Mouse (Mus musculus): ENCODE results near the gene Tbc1d5. TPM values are rescaled to one million over a fixed set of nuclear protein-coding genes. Genes with fewer than 3 reads are reported as not detected.

The Tbc1d5 gene
- polyA plus RNA-seq (2014; fragmentation: Nextera tagmentation; extraction: Ambion mirVana), result 11.3 TPM in 2 replicates

DNA sequence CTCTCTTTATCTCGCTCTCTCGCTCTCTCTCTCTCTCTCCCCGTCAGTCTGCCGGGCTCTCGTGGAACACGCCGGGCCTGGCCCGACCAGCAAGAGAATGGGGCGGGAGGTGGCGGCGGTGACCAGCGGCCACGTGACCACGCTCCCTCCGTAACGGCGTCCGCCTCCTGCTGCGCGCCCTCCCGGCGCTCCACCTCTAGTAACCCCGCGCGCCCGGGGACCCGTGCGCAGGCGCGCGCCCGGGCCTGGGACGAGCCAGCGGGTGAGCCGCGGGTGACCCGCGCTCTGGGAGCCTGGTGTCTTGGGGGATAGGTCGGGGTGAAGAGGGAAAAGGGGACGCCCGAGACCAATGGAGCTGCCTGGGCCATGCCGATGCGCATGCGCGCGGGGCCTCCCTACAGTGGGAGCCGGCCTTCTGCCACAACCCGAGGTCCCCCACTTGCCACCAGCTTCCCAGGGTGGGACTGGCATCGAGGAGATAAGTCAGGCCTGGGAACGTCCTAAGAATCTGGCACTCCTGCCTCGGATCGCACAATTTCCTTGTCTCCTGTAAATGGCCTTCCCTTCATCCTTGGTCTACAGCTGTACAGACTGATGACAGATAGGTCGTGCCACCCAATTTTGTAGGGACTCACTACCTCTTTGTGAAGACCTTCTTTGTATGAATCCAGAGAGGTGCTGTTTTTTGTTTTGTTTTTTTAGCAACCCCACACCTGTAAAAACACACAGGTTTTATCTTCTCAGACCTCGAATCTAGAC lies at the start of gene Tbc1d5:
Gene Tbc1d5 (minus strand): TSS at position 158 of the 759 bp plus-strand sequence.
- H3K9ac ChIP-seq (ENCODE audit: low read depth, low read length), result peak within 1 kb of the TSS; percentile 99
- peak within 1 kb of the TSS; percentile 87 for H3K4me3 ChIP-seq (ENCODE audit: low read depth, low read length)
- H3K27me3 ChIP-seq (replicated peaks; ENCODE audit: control insufficient read depth, insufficient read depth, low read length), result no peaks in the 10 kb centered on the region
- ATAC-seq (replicated peaks; ENCODE audit: low FRiP score) (peak; percentile 97), DNase-seq (ENCODE audit: low spot score) (peak; percentile 94)
- 2% methylated on average over 54 of the region's 54 CpGs for WGBS
- no peaks in the 10 kb centered on the region for H3K36me3 ChIP-seq (ENCODE audit: control insufficient read depth, insufficient read depth, low read length)
- H3K9me3 ChIP-seq (ENCODE audit: control insufficient read depth, low read length), result no peaks in the 10 kb centered on the region
- H3K27ac ChIP-seq (ENCODE audit: low read depth, low read length), result peak within 1 kb of the TSS; percentile 98
- peak within 1 kb of the TSS; percentile 83 for H3K4me2 ChIP-seq
- no peaks in the 10 kb centered on the region for H3K4me1 ChIP-seq (replicated peaks; ENCODE audit: control insufficient read depth, insufficient read depth, low read length)

DNA sequence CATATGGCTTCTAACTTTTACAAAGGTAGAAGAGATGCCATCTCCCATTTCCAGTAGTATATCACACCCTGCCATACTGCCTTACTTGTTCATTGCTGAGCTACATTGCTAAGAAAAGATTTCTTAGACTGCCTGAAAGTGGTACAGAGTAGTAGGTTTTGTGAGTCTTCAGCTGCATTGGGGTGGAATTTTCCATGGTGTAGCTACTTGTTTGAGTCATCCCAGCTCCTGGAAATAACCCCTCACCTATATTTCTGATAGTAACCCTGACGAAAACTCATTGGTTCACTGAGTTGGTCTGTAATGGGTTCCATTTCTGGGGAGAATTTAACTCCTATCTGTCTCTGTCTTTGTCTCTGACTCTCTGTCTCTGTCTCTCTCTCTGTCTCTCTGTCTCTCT lies 46.9 kb upstream of the Tbc1d5 start:
- Histone ChIP-seq H3K4me2 (no peak overlapping the region), H3K27me3 (replicated peaks; ENCODE audit: control insufficient read depth, insufficient read depth, low read length) (no peaks in the 10 kb centered on the region), H3K27ac (ENCODE audit: low read depth, low read length) (no peak overlapping the region), H3K4me1 (replicated peaks; ENCODE audit: control insufficient read depth, insufficient read depth, low read length) (no peaks in the 10 kb centered on the region), H3K9ac (ENCODE audit: low read depth, low read length) (no peak overlapping the region), H3K9me3 (ENCODE audit: control insufficient read depth, low read length) (no peaks in the 10 kb centered on the region), H3K4me3 (ENCODE audit: low read depth, low read length) (no peak overlapping the region), H3K36me3 (ENCODE audit: control insufficient read depth, insufficient read depth, low read length) (no peaks in the 10 kb centered on the region)
- WGBS, result 77% methylated on average over 1 of the region's 1 CpGs
- no peak for DNase-seq (ENCODE audit: low spot score)
- no peak for ATAC-seq (replicated peaks; ENCODE audit: low FRiP score)

GRCm38 (mm10) chr17:51223152-51223551 lies 44.0 kb upstream of the Tbc1d5 start:
- no peak overlapping the region for H3K4me3 ChIP-seq (ENCODE audit: low read depth, low read length)
- DNase-seq (ENCODE audit: low spot score) (no peak), ATAC-seq (replicated peaks; ENCODE audit: low FRiP score) (no peak)
- H3K4me2 ChIP-seq, result no peak overlapping the region
- H3K9me3 ChIP-seq (ENCODE audit: control insufficient read depth, low read length), result no peaks in the 10 kb centered on the region
- no peak overlapping the region for H3K27ac ChIP-seq (ENCODE audit: low read depth, low read length)
- H3K27me3 ChIP-seq (replicated peaks; ENCODE audit: control insufficient read depth, insufficient read depth, low read length), result no peaks in the 10 kb centered on the region
- no peak overlapping the region for H3K9ac ChIP-seq (ENCODE audit: low read depth, low read length)
- H3K36me3 ChIP-seq (ENCODE audit: control insufficient read depth, insufficient read depth, low read length), result no peaks in the 10 kb centered on the region
- 50% methylated on average over 4 of the region's 4 CpGs for WGBS
- H3K4me1 ChIP-seq (replicated peaks; ENCODE audit: control insufficient read depth, insufficient read depth, low read length), result no peaks in the 10 kb centered on the region

DNA sequence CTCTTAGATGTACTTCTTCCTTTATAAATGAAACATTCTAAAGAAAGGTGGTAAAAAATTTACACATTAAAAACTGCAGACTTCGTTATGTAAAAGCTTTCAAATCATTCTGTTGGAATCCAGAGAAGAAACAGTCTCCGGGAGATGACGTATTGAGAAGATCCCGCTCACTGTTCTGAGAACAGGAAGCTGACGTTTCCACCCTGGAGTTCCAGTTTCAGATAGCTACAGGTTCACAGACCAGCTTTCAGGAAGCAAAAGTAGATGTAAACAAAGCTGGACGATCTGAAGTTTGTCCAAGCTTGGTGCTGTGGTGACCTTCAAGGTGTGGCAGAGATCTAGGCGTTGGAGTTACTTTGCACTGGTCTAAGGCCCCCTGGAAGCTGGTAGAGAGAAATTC lies 41.9 kb upstream of the Tbc1d5 start:
- 53% methylated on average over 7 of the region's 7 CpGs for WGBS
- Histone ChIP-seq H3K27me3 (replicated peaks; ENCODE audit: control insufficient read depth, insufficient read depth, low read length) (no peaks in the 10 kb centered on the region), H3K9me3 (ENCODE audit: control insufficient read depth, low read length) (no peaks in the 10 kb centered on the region), H3K4me1 (replicated peaks; ENCODE audit: control insufficient read depth, insufficient read depth, low read length) (no peaks in the 10 kb centered on the region), H3K4me3 (ENCODE audit: low read depth, low read length) (no peak overlapping the region), H3K36me3 (ENCODE audit: control insufficient read depth, insufficient read depth, low read length) (no peaks in the 10 kb centered on the region), H3K4me2 (no peak overlapping the region), H3K9ac (ENCODE audit: low read depth, low read length) (no peak overlapping the region), H3K27ac (ENCODE audit: low read depth, low read length) (no peak overlapping the region)
- DNase-seq (ENCODE audit: low spot score) (no peak), ATAC-seq (replicated peaks; ENCODE audit: low FRiP score) (no peak)

GRCm38 (mm10) chr17:51219897-51220296 lies 40.7 kb upstream of the Tbc1d5 start:
- Histone ChIP-seq H3K4me3 (ENCODE audit: low read depth, low read length) (no peak overlapping the region), H3K4me2 (no peak overlapping the region), H3K27me3 (replicated peaks; ENCODE audit: control insufficient read depth, insufficient read depth, low read length) (no peaks in the 10 kb centered on the region), H3K9ac (ENCODE audit: low read depth, low read length) (no peak overlapping the region), H3K9me3 (ENCODE audit: control insufficient read depth, low read length) (no peaks in the 10 kb centered on the region), H3K4me1 (replicated peaks; ENCODE audit: control insufficient read depth, insufficient read depth, low read length) (no peaks in the 10 kb centered on the region), H3K27ac (ENCODE audit: low read depth, low read length) (no peak overlapping the region), H3K36me3 (ENCODE audit: control insufficient read depth, insufficient read depth, low read length) (no peaks in the 10 kb centered on the region)
- DNase-seq (ENCODE audit: low spot score), result no peak
- 80% methylated on average over 3 of the region's 3 CpGs for WGBS
- ATAC-seq (replicated peaks; ENCODE audit: low FRiP score), result no peak

GRCm38 (mm10) chr17:51216426-51216825 lies 37.3 kb upstream of the Tbc1d5 start:
- ATAC-seq (replicated peaks; ENCODE audit: low FRiP score) (no peak), DNase-seq (ENCODE audit: low spot score) (no peak)
- H3K9ac ChIP-seq (ENCODE audit: low read depth, low read length), result no peak overlapping the region
- H3K9me3 ChIP-seq (ENCODE audit: control insufficient read depth, low read length), result no peaks in the 10 kb centered on the region
- H3K27ac ChIP-seq (ENCODE audit: low read depth, low read length), result no peak overlapping the region
- H3K36me3 ChIP-seq (ENCODE audit: control insufficient read depth, insufficient read depth, low read length), result no peaks in the 10 kb centered on the region
- H3K4me1 ChIP-seq (replicated peaks; ENCODE audit: control insufficient read depth, insufficient read depth, low read length), result no peaks in the 10 kb centered on the region
- no peak overlapping the region for H3K4me3 ChIP-seq (ENCODE audit: low read depth, low read length)
- H3K27me3 ChIP-seq (replicated peaks; ENCODE audit: control insufficient read depth, insufficient read depth, low read length), result no peaks in the 10 kb centered on the region
- 87% methylated on average over 6 of the region's 6 CpGs for WGBS
- H3K4me2 ChIP-seq, result no peak overlapping the region

GRCm38 (mm10) chr17:51209565-51209964 lies 30.4 kb upstream of the Tbc1d5 start:
- no peak overlapping the region for H3K4me2 ChIP-seq
- 71% methylated on average over 2 of the region's 2 CpGs for WGBS
- H3K4me1 ChIP-seq (replicated peaks; ENCODE audit: control insufficient read depth, insufficient read depth, low read length), result no peaks in the 10 kb centered on the region
- no peak overlapping the region for H3K4me3 ChIP-seq (ENCODE audit: low read depth, low read length)
- H3K9ac ChIP-seq (ENCODE audit: low read depth, low read length), result no peak overlapping the region
- no peaks in the 10 kb centered on the region for H3K9me3 ChIP-seq (ENCODE audit: control insufficient read depth, low read length)
- ATAC-seq (replicated peaks; ENCODE audit: low FRiP score) (no peak), DNase-seq (ENCODE audit: low spot score) (no peak)
- H3K27ac ChIP-seq (ENCODE audit: low read depth, low read length), result no peak overlapping the region
- H3K27me3 ChIP-seq (replicated peaks; ENCODE audit: control insufficient read depth, insufficient read depth, low read length), result no peaks in the 10 kb centered on the region
- no peaks in the 10 kb centered on the region for H3K36me3 ChIP-seq (ENCODE audit: control insufficient read depth, insufficient read depth, low read length)

DNA sequence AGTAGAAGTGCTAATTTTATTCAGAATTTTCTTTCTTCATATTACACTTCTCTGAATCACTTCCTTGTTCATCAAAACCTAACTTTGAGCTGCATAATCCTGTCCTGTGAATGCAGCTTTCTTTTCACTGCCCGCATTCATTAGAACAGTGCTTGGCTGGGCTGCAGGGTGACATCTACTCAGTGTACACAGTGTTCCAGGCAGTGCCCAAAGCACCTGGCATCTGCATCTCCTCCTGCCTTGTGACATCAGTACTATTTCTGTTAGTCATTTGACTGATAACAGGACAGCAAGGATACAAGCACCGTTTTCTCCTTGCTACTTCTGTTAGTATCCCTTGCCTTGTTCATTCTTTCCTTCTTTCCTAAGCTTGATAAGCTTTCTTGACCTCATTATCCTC lies 25.5 kb upstream of the Tbc1d5 start:
- ATAC-seq (replicated peaks; ENCODE audit: low FRiP score) (no peak), DNase-seq (ENCODE audit: low spot score) (no peak)
- Histone ChIP-seq H3K36me3 (ENCODE audit: control insufficient read depth, insufficient read depth, low read length) (no peaks in the 10 kb centered on the region), H3K9me3 (ENCODE audit: control insufficient read depth, low read length) (no peaks in the 10 kb centered on the region), H3K27me3 (replicated peaks; ENCODE audit: control insufficient read depth, insufficient read depth, low read length) (no peaks in the 10 kb centered on the region), H3K27ac (ENCODE audit: low read depth, low read length) (no peak overlapping the region), H3K4me2 (no peak overlapping the region), H3K4me1 (replicated peaks; ENCODE audit: control insufficient read depth, insufficient read depth, low read length) (no peaks in the 10 kb centered on the region), H3K9ac (ENCODE audit: low read depth, low read length) (no peak overlapping the region), H3K4me3 (ENCODE audit: low read depth, low read length) (no peak overlapping the region)
- 83% methylated on average over 2 of the region's 2 CpGs for WGBS

DNA sequence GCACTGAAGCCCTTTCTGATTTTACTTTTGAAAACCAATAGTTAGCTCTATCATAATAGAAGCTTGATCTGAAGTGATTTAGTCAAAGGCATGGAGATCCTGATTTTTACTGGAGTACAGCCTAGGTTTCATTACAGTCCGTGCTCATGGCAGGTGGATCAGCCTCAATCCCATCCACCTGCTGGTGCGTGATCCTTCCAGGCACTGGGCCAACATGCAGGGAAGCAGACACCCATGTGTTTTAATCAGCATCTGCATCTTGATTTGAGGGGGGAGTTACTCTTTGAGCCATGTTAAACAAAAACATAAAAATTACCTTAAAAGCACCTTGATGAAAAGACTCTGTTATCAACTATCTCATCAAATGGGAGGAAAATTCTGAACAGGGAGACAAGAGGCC lies 16.4 kb upstream of the Tbc1d5 start:
- Histone ChIP-seq H3K4me2 (no peak overlapping the region), H3K36me3 (ENCODE audit: control insufficient read depth, insufficient read depth, low read length) (no peaks in the 10 kb centered on the region), H3K9ac (ENCODE audit: low read depth, low read length) (no peak overlapping the region), H3K27me3 (replicated peaks; ENCODE audit: control insufficient read depth, insufficient read depth, low read length) (no peaks in the 10 kb centered on the region), H3K27ac (ENCODE audit: low read depth, low read length) (no peak overlapping the region), H3K4me1 (replicated peaks; ENCODE audit: control insufficient read depth, insufficient read depth, low read length) (no peaks in the 10 kb centered on the region), H3K9me3 (ENCODE audit: control insufficient read depth, low read length) (no peaks in the 10 kb centered on the region), H3K4me3 (ENCODE audit: low read depth, low read length) (no peak overlapping the region)
- 80% methylated on average over 2 of the region's 2 CpGs for WGBS
- ATAC-seq (replicated peaks; ENCODE audit: low FRiP score), result no peak
- DNase-seq (ENCODE audit: low spot score), result no peak

Data from liver, embryonic 11.5 days (tissue).